Mouse (Mus musculus) intestine, embryonic 14.5 days (tissue): Measurements from ENCODE around the gene Ap3m1. TPM values are rescaled to one million over a fixed set of nuclear protein-coding genes. Genes with fewer than 3 reads are reported as not detected.

Experiments used
- ATAC-seq: fragments of 200-750 bp; cut with Nextera tagmentation; replicated peaks from 2 replicates; pipeline ENCODE4 v1.8.0; 2017; ENCODE audit warnings: low read depth, moderate number of reproducible peaks, moderate TSS enrichment, moderate library complexity; ENCODE audit not compliant: low FRiP score, low TSS enrichment
- DNase-seq: peaks from one replicate; pipeline ENCODE4 v3.0.0-alpha.2; 2018; ENCODE audit warnings: low spot score
- H3K27ac ChIP-seq: fragments of 300-500 bp; sonication (generic); 2 replicates; pipeline ENCODE4 v1.5.1; 2014; ENCODE audit warnings: low read depth, mild to moderate bottlenecking, control low read depth
- H3K27me3 ChIP-seq: fragments of 300-500 bp; sonication (generic); replicated peaks from 2 replicates; pipeline ENCODE4 v1.6.1; 2014; ENCODE audit warnings: low read length, control low read depth; ENCODE audit not compliant: control insufficient read depth, insufficient read depth
- H3K36me3 ChIP-seq: fragments of 300-500 bp; sonication (generic); 2 replicates; pipeline ENCODE4 v1.6.1; 2014; ENCODE audit warnings: low read length, control low read depth; ENCODE audit not compliant: control insufficient read depth, insufficient read depth
- H3K4me1 ChIP-seq: fragments of 300-500 bp; sonication (generic); replicated peaks from 2 replicates; pipeline ENCODE4 v1.6.1; 2014; ENCODE audit warnings: low read length, control low read depth, mixed read lengths; ENCODE audit not compliant: control insufficient read depth, insufficient read depth
- H3K4me2 ChIP-seq: fragments of 300-500 bp; sonication (generic); 2 replicates; pipeline ENCODE4 v1.6.1; 2014; ENCODE audit warnings: low read length
- H3K4me3 ChIP-seq: fragments of 300-500 bp; sonication (generic); 2 replicates; pipeline ENCODE4 v1.5.1; 2014; ENCODE audit warnings: low read depth, low read length, control low read depth, mixed read lengths
- H3K9ac ChIP-seq: fragments of 300-500 bp; sonication (generic); 2 replicates; pipeline ENCODE4 v1.6.1; 2014; ENCODE audit warnings: mild to moderate bottlenecking, low read length
- H3K9me3 ChIP-seq: fragments of 300-500 bp; sonication (generic); 2 replicates; pipeline ENCODE4 v1.6.1; 2016; ENCODE audit warnings: low read length, control low read depth; ENCODE audit not compliant: control insufficient read depth
- WGBS: fragments of 180-500 bp; shearing (Covaris S2); extraction: QIAGEN DNeasy Blood & Tissue Kit; methylation state at CpG from one replicate; pipeline ENCODE4 v1.1.7; 2014; 5-methylcytosine and 5-hydroxymethylcytosine counted together
- polyA plus RNA-seq: library from polyadenylated mRNA; unstranded; fragments of >200 nt; fragmentation: Nextera tagmentation; extraction: Ambion mirVana; gene quantifications from 2 replicates; pipeline ENCODE4 v1.2.1, GENCODE M21; 2014

The Ap3m1 gene
- polyA plus RNA-seq, 1 experiment from 2014 or later: 82.7 TPM

- ATAC-seq: no peak
- 93% methylated on average over 8 of the region's 8 CpGs for WGBS
- peaks cover 83% of the 10 kb centered on the region for H3K36me3 ChIP-seq
Observed at GRCm38 (mm10) chr14:21020435-21020834, 31.9 kb downstream of the Ap3m1 start.

GRCm38 (mm10) chr14:21018977-21019376 lies 33.3 kb downstream of the Ap3m1 start:
- WGBS: 52% methylated on average over 3 of the region's 3 CpGs
- no peaks in the 10 kb centered on the region for H3K27me3 ChIP-seq
- no peak overlapping the region for H3K27ac ChIP-seq
- H3K9me3 ChIP-seq: no peaks in the 10 kb centered on the region
- H3K36me3 ChIP-seq: peaks cover 80% of the 10 kb centered on the region
- DNase-seq: no peak
- no peak for ATAC-seq
- no peaks in the 10 kb centered on the region for H3K4me1 ChIP-seq
- no peak overlapping the region for H3K4me3 ChIP-seq
- H3K9ac ChIP-seq: no peak overlapping the region
- no peak overlapping the region for H3K4me2 ChIP-seq

More at GRCm38 (mm10) chr14:21020435-21020834, 31.9 kb downstream of the Ap3m1 start:
- DNase-seq: no peak
- Histone ChIP-seq H3K4me2 (no peak overlapping the region), H3K27ac (no peak overlapping the region), H3K27me3 (no peaks in the 10 kb centered on the region), H3K4me1 (no peaks in the 10 kb centered on the region), H3K4me3 (no peak overlapping the region), H3K9ac (no peak overlapping the region), H3K9me3 (no peaks in the 10 kb centered on the region)

- H3K36me3 ChIP-seq: peaks cover 77% of the 10 kb centered on the region
- no peak overlapping the region for H3K9ac ChIP-seq
- H3K27me3 ChIP-seq: no peaks in the 10 kb centered on the region
- no peaks in the 10 kb centered on the region for H3K4me1 ChIP-seq
- no peak overlapping the region for H3K4me2 ChIP-seq
- DNase-seq: no peak
- ATAC-seq: no peak
- WGBS: 89% methylated on average over 5 of the region's 5 CpGs
- H3K27ac ChIP-seq: no peak overlapping the region
- H3K4me3 ChIP-seq: no peak overlapping the region
- H3K9me3 ChIP-seq: no peaks in the 10 kb centered on the region
Observed at GRCm38 (mm10) chr14:21017871-21018270, 34.4 kb downstream of the Ap3m1 start.

GRCm38 (mm10) chr14:21013800-21014334 lies 38.4 kb downstream of the Ap3m1 start:
- H3K4me1 ChIP-seq: no peaks in the 10 kb centered on the region
- no peak for ATAC-seq
- H3K27me3 ChIP-seq: no peaks in the 10 kb centered on the region
- H3K4me3 ChIP-seq: no peak overlapping the region
- no peak for DNase-seq
- H3K4me2 ChIP-seq: no peak overlapping the region
- WGBS: 88% methylated on average over 5 of the region's 5 CpGs
- no peaks in the 10 kb centered on the region for H3K9me3 ChIP-seq
- no peak overlapping the region for H3K27ac ChIP-seq
- no peak overlapping the region for H3K9ac ChIP-seq
- H3K36me3 ChIP-seq: peaks cover 58% of the 10 kb centered on the region

GRCm38 (mm10) chr14:20999617-21000016 lies 52.7 kb downstream of the Ap3m1 start:
- no peak overlapping the region for H3K4me3 ChIP-seq
- H3K4me1 ChIP-seq: no peaks in the 10 kb centered on the region
- WGBS: 78% methylated on average over 4 of the region's 4 CpGs
- H3K27me3 ChIP-seq: no peaks in the 10 kb centered on the region
- H3K4me2 ChIP-seq: no peak overlapping the region
- H3K36me3 ChIP-seq: peaks cover 39% of the 10 kb centered on the region
- no peak overlapping the region for H3K9ac ChIP-seq
- H3K27ac ChIP-seq: no peak overlapping the region
- DNase-seq (no peak), ATAC-seq (no peak)
- no peaks in the 10 kb centered on the region for H3K9me3 ChIP-seq

GRCm38 (mm10) chr14:20997548-20997947 lies 54.8 kb downstream of the Ap3m1 start:
- Histone ChIP-seq H3K9me3 (no peaks in the 10 kb centered on the region), H3K36me3 (peaks cover 27% of the 10 kb centered on the region), H3K4me2 (no peak overlapping the region), H3K4me3 (no peak overlapping the region), H3K4me1 (no peaks in the 10 kb centered on the region), H3K9ac (no peak overlapping the region), H3K27me3 (no peaks in the 10 kb centered on the region), H3K27ac (no peak overlapping the region)
- DNase-seq (no peak), ATAC-seq (no peak)
- WGBS: 77% methylated on average over 3 of the region's 3 CpGs

GRCm38 (mm10) chr14:20996361-20996760 lies 55.9 kb downstream of the Ap3m1 start:
- no peak for DNase-seq
- Histone ChIP-seq H3K4me1 (no peaks in the 10 kb centered on the region), H3K27ac (no peak overlapping the region), H3K9me3 (no peaks in the 10 kb centered on the region), H3K4me2 (no peak overlapping the region), H3K9ac (no peak overlapping the region), H3K36me3 (peaks cover 23% of the 10 kb centered on the region), H3K4me3 (no peak overlapping the region), H3K27me3 (no peaks in the 10 kb centered on the region)
- 63% methylated on average over 5 of the region's 5 CpGs for WGBS
- no peak for ATAC-seq

GRCm38 (mm10) chr14:20995497-20995896 lies 56.8 kb downstream of the Ap3m1 start:
- DNase-seq: no peak
- 94% methylated on average over 2 of the region's 2 CpGs for WGBS
- Histone ChIP-seq H3K27me3 (no peaks in the 10 kb centered on the region), H3K27ac (no peak overlapping the region), H3K4me1 (no peaks in the 10 kb centered on the region), H3K9ac (no peak overlapping the region), H3K36me3 (peaks cover 16% of the 10 kb centered on the region), H3K9me3 (no peaks in the 10 kb centered on the region), H3K4me3 (no peak overlapping the region), H3K4me2 (no peak overlapping the region)
- ATAC-seq: no peak

- no peaks in the 10 kb centered on the region for H3K9me3 ChIP-seq
- H3K27me3 ChIP-seq: no peaks in the 10 kb centered on the region
- DNase-seq: no peak
- H3K4me1 ChIP-seq: no peaks in the 10 kb centered on the region
- no peak overlapping the region for H3K4me3 ChIP-seq
- peaks cover 16% of the 10 kb centered on the region for H3K36me3 ChIP-seq
- no peak overlapping the region for H3K4me2 ChIP-seq
- H3K9ac ChIP-seq: no peak overlapping the region
- H3K27ac ChIP-seq: no peak overlapping the region
- no peak for ATAC-seq
- 85% methylated on average over 3 of the region's 3 CpGs for WGBS
Observed at GRCm38 (mm10) chr14:20994475-20994874, 57.8 kb downstream of the Ap3m1 start.
